In the genomic region with DNA sequence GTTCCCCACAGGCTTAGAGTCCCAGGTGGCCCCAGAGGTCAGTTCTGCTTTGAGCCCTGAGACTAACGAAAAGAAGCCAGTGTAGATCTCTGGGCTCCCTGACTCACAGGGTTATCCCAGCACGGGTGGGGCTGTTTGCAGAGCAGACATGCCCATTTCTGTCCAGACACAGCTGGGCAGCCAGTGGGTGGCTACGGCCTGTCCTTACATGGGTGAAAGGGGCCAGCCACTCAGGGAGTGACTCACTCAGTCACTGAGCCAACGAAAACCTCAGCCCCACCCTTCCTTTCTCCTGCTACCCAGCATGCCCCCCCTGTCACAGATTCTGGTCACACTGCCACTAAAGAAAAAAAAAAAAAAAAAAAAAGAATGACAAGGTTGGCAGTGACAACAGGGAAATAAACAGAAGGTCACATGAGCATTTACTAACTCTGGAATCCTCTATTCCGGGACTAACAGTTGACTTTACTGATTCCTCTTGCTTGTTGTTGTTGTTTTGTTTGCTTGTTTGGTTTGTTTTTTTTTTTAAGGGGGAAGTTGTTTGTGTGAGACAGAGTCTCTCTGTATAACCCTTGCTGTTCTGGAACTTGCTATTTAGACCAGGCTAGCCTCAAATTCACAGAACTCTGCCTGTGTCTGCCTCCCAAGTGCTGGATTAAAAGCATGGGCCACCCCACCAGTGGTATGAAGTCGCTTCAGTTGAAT, we compare ENCODE assay signal across 8 mouse cellular contexts. TPM values are rescaled to one million over a fixed set of nuclear protein-coding genes. Genes with fewer than 3 reads are reported as not detected.
DNase-seq lines count a peak whose midpoint lies in the region; ATAC-seq and TF ChIP-seq lines count a peak whose summit lies in the region.

No protein-coding gene starts in this region.

- no peaks in the 10 kb centered on the region for H3K79me2 ChIP-seq in MEL (ENCODE audit: control insufficient read depth, insufficient read depth, low read length, poor library complexity)

- no peak for TF ChIP-seq RAD21 in MEL (IDR thresholded peaks at IDR 0.05; ENCODE audit: low read depth, low read length)

- peak; percentile 26 to 68; a peak in 3 of 4 replicates for TF ChIP-seq EP300 in MEL (IDR thresholded peaks at IDR 0.05; ENCODE audit: low read depth in 1 of 2, low read length in 2 of 2)

- ATAC-seq in liver, embryonic 11.5 days (replicated peaks; ENCODE audit: low FRiP score): peak; percentile 30; the same call in 1 of the 2 replicates
- no peak for ATAC-seq in neural tube, embryonic 13.5 days (ENCODE audit: low read depth)

- no peaks in the 10 kb centered on the region for H3K9me3 ChIP-seq in MEL (replicated peaks; ENCODE audit: insufficient read depth, low read length)
- H3K9me3 ChIP-seq in liver, embryonic 11.5 days (ENCODE audit: control insufficient read depth, low read length): no peaks in the 10 kb centered on the region
- no peaks in the 10 kb centered on the region for H3K9me3 ChIP-seq in neural tube, embryonic 13.5 days

- H3K4me3 ChIP-seq in MEL (ENCODE audit: control insufficient read depth in 1 of 2, insufficient read depth in 1 of 2, low read depth in 2 of 2, low read length in 2 of 2): peak overlapping the region; percentile 3 to 23; a peak in 3 of 4 replicates
- no peak overlapping the region for H3K4me3 ChIP-seq in embryonic fibroblast, embryonic 13.5 days (ENCODE audit: insufficient read depth, low read length)
- no peak overlapping the region for H3K4me3 ChIP-seq in liver, embryonic 11.5 days (ENCODE audit: low read depth, low read length)
- no peak overlapping the region for H3K4me3 ChIP-seq in neural tube, embryonic 13.5 days

- H3K27me3 ChIP-seq in MEL (ENCODE audit: control insufficient read depth in 1 of 2, insufficient read depth in 2 of 2, low read length in 2 of 2): no peaks in the 10 kb centered on the region
- no peaks in the 10 kb centered on the region for H3K27me3 ChIP-seq in liver, embryonic 11.5 days (replicated peaks; ENCODE audit: control insufficient read depth, insufficient read depth, low read length)
- no peaks in the 10 kb centered on the region for H3K27me3 ChIP-seq in neural tube, embryonic 13.5 days

- H3K36me3 ChIP-seq in MEL (ENCODE audit: control insufficient read depth in 1 of 2, insufficient read depth in 2 of 2, low read length in 2 of 2): peaks cover 0 to 33% of the 10 kb centered on the region in 2 experiments; a peak in 2 of 4 replicates
- no peaks in the 10 kb centered on the region for H3K36me3 ChIP-seq in liver, embryonic 11.5 days (ENCODE audit: control insufficient read depth, insufficient read depth, low read length)
- H3K36me3 ChIP-seq in neural tube, embryonic 13.5 days: no peaks in the 10 kb centered on the region

- peak overlapping the region; percentile 54 for H3K9ac ChIP-seq in MEL (ENCODE audit: control insufficient read depth, low read depth, low read length, poor library complexity, severe bottlenecking)
- H3K9ac ChIP-seq in liver, embryonic 11.5 days (ENCODE audit: low read depth, low read length): no peak overlapping the region; the same call in 1 of the 2 replicates
- H3K9ac ChIP-seq in neural tube, embryonic 13.5 days: no peak overlapping the region

- peak; percentile 20 for DNase-seq in embryo, embryonic 10 days (ENCODE audit: low spot score)
- DNase-seq in embryo, embryonic 9.5 days (ENCODE audit: extremely low spot score): no peak
- peak; percentile 85 for DNase-seq in MEL (ENCODE audit: low read depth, low spot score)
- DNase-seq in heart, postnatal 4 days: peak; percentile 89
- DNase-seq in liver, embryonic 11.5 days (ENCODE audit: low spot score): no peak
- peak; percentile 94 for DNase-seq in urinary bladder, postnatal 14 days (ENCODE audit: low spot score)

- H3K4me1 ChIP-seq in MEL (ENCODE audit: control insufficient read depth in 1 of 2, insufficient read depth in 2 of 2, low read length in 2 of 2): peaks cover 26 to 51% of the 10 kb centered on the region in 2 experiments
- H3K4me1 ChIP-seq in embryonic fibroblast, embryonic 13.5 days (ENCODE audit: control insufficient read depth, insufficient read depth, low read length): peaks cover 22% of the 10 kb centered on the region
- peaks cover 57% of the 10 kb centered on the region for H3K4me1 ChIP-seq in liver, embryonic 11.5 days (replicated peaks; ENCODE audit: control insufficient read depth, insufficient read depth, low read length)
- H3K4me1 ChIP-seq in neural tube, embryonic 13.5 days (replicated peaks): peaks cover 47% of the 10 kb centered on the region

- no peak for TF ChIP-seq CTCF in MEL (IDR thresholded peaks at IDR 0.05 in 2 of 3, conservative IDR thresholded peaks at IDR 0.05 in 1 of 3; ENCODE audit: control insufficient read depth in 1 of 3, insufficient read depth in 1 of 3, low read depth in 2 of 3, low read length in 3 of 3, poor library complexity in 1 of 3, severe bottlenecking in 1 of 3)
- no peak for TF ChIP-seq CTCF in embryonic fibroblast, embryonic 13.5 days (IDR thresholded peaks at IDR 0.05; ENCODE audit: borderline replicate concordance, insufficient read depth, low read length)

- WGBS in liver, embryonic 11.5 days: 33% methylated on average over 6 of the region's 6 CpGs
- WGBS in neural tube, embryonic 13.5 days: 62% methylated on average over 6 of the region's 6 CpGs

- TF ChIP-seq POLR2A in MEL (IDR thresholded peaks at IDR 0.05; ENCODE audit: control insufficient read depth in 1 of 2, insufficient read depth in 1 of 2, low read depth in 1 of 2, low read length in 2 of 2, poor library complexity in 1 of 2): no peak
- TF ChIP-seq POLR2A in embryonic fibroblast, embryonic 13.5 days (IDR thresholded peaks at IDR 0.05; ENCODE audit: low read depth, low read length): peak; percentile 39; the same call in 1 of the 2 replicates

- H3K27ac ChIP-seq in MEL (ENCODE audit: control insufficient read depth, low read depth, low read length): peak overlapping the region; percentile 98
- peak overlapping the region; percentile 98 for H3K27ac ChIP-seq in embryonic fibroblast, embryonic 13.5 days (ENCODE audit: insufficient read depth, low read length)
- H3K27ac ChIP-seq in liver, embryonic 11.5 days (ENCODE audit: low read depth, low read length): peak overlapping the region; percentile 83
- H3K27ac ChIP-seq in neural tube, embryonic 13.5 days (replicated peaks): peak overlapping the region; percentile 86; the same call in 1 of the 2 replicates

- H3K4me2 ChIP-seq in liver, embryonic 11.5 days: peak overlapping the region; percentile 13
- H3K4me2 ChIP-seq in neural tube, embryonic 13.5 days: no peak overlapping the region

TF ChIP-seq in MEL, 35 proteins besides CTCF, POLR2A, EP300 and RAD21:
- no peak for TF ChIP-seq E2F4 (IDR thresholded peaks at IDR 0.05; ENCODE audit: borderline replicate concordance, low read depth, low read length)
- TF ChIP-seq RCOR1 (IDR thresholded peaks at IDR 0.05; ENCODE audit: low read depth, low read length): peak; percentile 36; the same call in 1 of the 2 replicates
- no peak for TF ChIP-seq MYB (IDR thresholded peaks at IDR 0.05; ENCODE audit: low read depth, low read length)
- TF ChIP-seq BHLHE40 (IDR thresholded peaks at IDR 0.05; ENCODE audit: borderline replicate concordance, low read depth, low read length): peak; percentile 75; the same call in 1 of the 2 replicates
- peak; percentile 90 for TF ChIP-seq USF1 (IDR thresholded peaks at IDR 0.05; ENCODE audit: low read depth, low read length)
- no peak; the same call in none of the 2 replicates for TF ChIP-seq HCFC1 (IDR thresholded peaks at IDR 0.05; ENCODE audit: low read depth, low read length)
- no peak for TF ChIP-seq GATA1 (IDR thresholded peaks at IDR 0.05; ENCODE audit: low read depth, low read length)
- TF ChIP-seq CHD2 (IDR thresholded peaks at IDR 0.05; ENCODE audit: low read length): no peak
- peak; percentile 87 for TF ChIP-seq ETS1 (IDR thresholded peaks at IDR 0.05; ENCODE audit: low read depth, low read length)
- TF ChIP-seq JUND (IDR thresholded peaks at IDR 0.05; ENCODE audit: low read depth, low read length): no peak; the same call in 1 of the 2 replicates
- TF ChIP-seq MXI1 (IDR thresholded peaks at IDR 0.05; ENCODE audit: low read depth, low read length): peak; percentile 16; the same call in 1 of the 2 replicates
- TF ChIP-seq USF2 (IDR thresholded peaks at IDR 0.05; ENCODE audit: borderline replicate concordance in 1 of 2, insufficient read depth in 1 of 2, low read depth in 1 of 2, low read length in 2 of 2): peak in 1 of 2 experiments; percentile 48; a peak in 1 of 4 replicates
- no peak for TF ChIP-seq NRF1 (IDR thresholded peaks at IDR 0.05; ENCODE audit: insufficient read depth, low read depth, low read length, poor library complexity, severe bottlenecking)
- TF ChIP-seq NELFE (IDR thresholded peaks at IDR 0.05; ENCODE audit: low read depth, low read length): 0 out of 2 replicates have a peak, but pooled peaks have one; percentile 19
- TF ChIP-seq MAZ (IDR thresholded peaks at IDR 0.05; ENCODE audit: low read depth, low read length): peak; percentile 68
- TF ChIP-seq MAX (IDR thresholded peaks at IDR 0.05; ENCODE audit: low read length): peak; percentile 56
- TF ChIP-seq ZNF384 (IDR thresholded peaks at IDR 0.05; ENCODE audit: low read depth, low read length): peak; percentile 98
- TF ChIP-seq TCF12 (IDR thresholded peaks at IDR 0.05; ENCODE audit: low read depth, low read length): peak; percentile 30; the same call in 1 of the 2 replicates
TF ChIP-seq in MEL: peak in this region for 11.

RNA-seq across cellular contexts. Expression of a gene that starts 50.7 kb away (rescaled TPM):
- 6.9 and 8.2 TPM in 2 replicates for total RNA-seq in MEL (2012; rRNA removed)
- polyA plus RNA-seq in MEL (2012; ENCODE audit: insufficient read depth in 1 of 2, insufficient read length in 2 of 2, low read depth in 1 of 2, low replicate concordance in 2 of 2, missing spikeins in 1 of 2): 1 to 10 TPM in 1 of 2 experiments, not detected in 1; 8.0 TPM
- polyA plus RNA-seq in embryonic fibroblast, embryonic 13.5 days (2011; ENCODE audit: insufficient read length, low read depth, missing spikeins): 36.4 and 39.1 TPM in 2 replicates
- 10 to 100 TPM; 85.8 to 86.2 TPM for total RNA-seq in heart, postnatal 4 days (2021)
- 9.7 and 9.8 TPM in 2 replicates for polyA plus RNA-seq in liver, embryonic 11.5 days (2014; fragmentation: Nextera tagmentation; extraction: Ambion mirVana)
- polyA plus RNA-seq in neural tube, embryonic 13.5 days (2015; fragmentation: Nextera tagmentation; extraction: Ambion mirVana): 59.9 and 60.7 TPM in 2 replicates

Comparison
In these comparisons a context has a peak if more than half of its experiments do, and no peak if none do; other contexts are left out.
1. DNase-seq: peak in embryo, embryonic 10 days (single experiment), MEL (single experiment), heart, postnatal 4 days (single experiment) and urinary bladder, postnatal 14 days (single experiment); none in embryo, embryonic 9.5 days (single experiment) and liver, embryonic 11.5 days (single experiment).
2. H3K4me3 ChIP-seq: peak in MEL (2 of 2); none in embryonic fibroblast, embryonic 13.5 days (single experiment), liver, embryonic 11.5 days (single experiment) and neural tube, embryonic 13.5 days (single experiment).
3. Peak in every context shown above with its lines, with median percentiles within 50 percentile points of each other: H3K27ac ChIP-seq.